Mouse (Mus musculus) G1E (cell line): ENCODE results near the gene Vrk1.

Experiments
- CTCF ChIP-seq: IDR thresholded peaks from 2 replicates; pipeline ENCODE4 v1.5.1; 2012; ENCODE audit warnings: low read depth, low read length, inconsistent platforms, mixed read lengths
- GATA1 ChIP-seq: IDR thresholded peaks from 2 replicates; pipeline ENCODE4 v1.6.1; 2012; ENCODE audit warnings: borderline replicate concordance, low read length, inconsistent platforms, mixed read lengths
- GATA2 ChIP-seq: IDR thresholded peaks from 2 replicates; pipeline ENCODE4 v1.6.1; 2012; ENCODE audit warnings: low read depth, low read length, inconsistent platforms, borderline replicate concordance
- POLR2AphosphoS5 ChIP-seq: IDR thresholded peaks from 2 replicates; pipeline ENCODE4 v1.6.1; 2012; ENCODE audit warnings: low read depth, low read length, inconsistent platforms; ENCODE audit not compliant: insufficient replicate concordance
- TAL1 ChIP-seq: conservative IDR thresholded peaks from 2 replicates; pipeline ENCODE4 v1.6.1; 2012; ENCODE audit warnings: low read depth, low read length, inconsistent platforms, mixed read lengths

DNA sequence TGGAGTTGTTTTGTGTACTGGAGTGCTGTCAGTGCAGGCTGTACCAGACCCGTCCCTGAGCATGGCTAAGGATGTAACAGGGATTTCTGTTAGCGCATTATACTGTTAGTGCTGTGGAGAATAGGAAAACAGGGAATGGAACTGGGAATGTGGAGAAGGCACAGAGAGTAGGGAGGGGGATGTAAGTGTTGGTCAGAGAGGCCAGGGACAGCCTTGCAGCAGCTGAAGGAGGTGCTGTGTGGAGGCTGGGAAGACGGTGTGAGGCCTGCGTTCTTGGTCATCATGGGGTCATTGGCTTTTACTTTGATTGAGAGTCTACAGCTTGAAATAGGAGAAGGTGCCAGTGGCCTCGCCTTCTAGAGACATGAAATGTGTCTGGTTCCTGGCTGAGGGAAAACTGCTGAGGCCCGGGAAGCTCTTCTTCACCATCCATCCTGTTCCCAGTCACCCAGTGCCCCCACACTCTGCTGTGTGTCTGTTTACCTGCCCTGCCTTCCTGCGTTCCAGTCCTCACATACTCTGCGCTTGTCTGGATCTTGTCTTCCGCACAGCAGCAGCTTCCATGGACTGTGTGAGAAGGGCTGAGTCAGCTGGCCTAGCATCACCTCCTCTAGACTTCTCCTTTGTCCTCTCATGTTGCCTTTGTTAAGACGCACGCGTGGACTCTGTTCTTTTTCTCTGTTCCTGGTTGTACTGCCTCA lies 50.0 kb downstream of the Vrk1 start:
- TF ChIP-seq CTCF (no peak), TAL1 (no peak), POLR2AphosphoS5 (no peak), GATA2 (no peak), GATA1 (no peak)
